Mouse (Mus musculus) embryonic fibroblast, embryonic 13.5 days (primary cell): ENCODE measurements around the gene Fat1.

Experiments used
- CTCF ChIP-seq: IDR thresholded peaks from 2 replicates; pipeline ENCODE4 v1.5.1; 2011; ENCODE audit warnings: mild to moderate bottlenecking, control low read depth, low read length, moderate library complexity, borderline replicate concordance; ENCODE audit not compliant: insufficient read depth
- POLR2A ChIP-seq: IDR thresholded peaks from 2 replicates; pipeline ENCODE4 v1.6.1; 2011; ENCODE audit warnings: low read depth, mild to moderate bottlenecking, control low read depth, low read length, moderate library complexity

- TF ChIP-seq POLR2A: no peak
- no peak for TF ChIP-seq CTCF
These were observed 1.8 kb upstream of the Fat1 start for GRCm38 (mm10) chr8:44933478-44933877.
